Comparison of ENCODE assay signal across 13 mouse cellular contexts in the genomic region with DNA sequence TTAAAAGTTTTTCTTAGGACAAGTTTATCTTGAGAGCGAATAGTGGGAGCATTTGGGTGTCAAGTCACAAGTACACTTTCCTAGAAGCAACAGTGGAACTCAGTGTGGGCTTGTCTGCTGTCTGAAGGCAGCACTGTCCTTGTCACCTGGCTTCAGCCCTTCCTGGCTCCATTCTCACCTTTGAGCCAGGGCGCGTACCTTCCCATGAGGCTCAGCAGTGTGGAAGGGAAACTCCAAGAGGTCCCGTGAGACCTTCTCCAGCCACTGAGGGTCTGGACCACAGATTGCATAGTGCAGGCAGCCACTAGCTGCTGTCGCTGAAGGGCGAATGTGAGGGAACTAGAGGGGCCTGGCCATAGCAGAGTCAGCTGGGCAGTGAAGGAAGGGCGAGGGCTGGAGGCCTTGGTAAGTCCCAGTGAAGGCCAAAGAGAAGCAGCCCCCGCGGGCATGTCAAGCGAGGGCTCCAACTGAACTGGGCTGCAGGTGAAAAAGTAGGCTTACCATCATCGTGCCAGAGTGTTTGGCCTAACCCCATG. TPM values are rescaled to one million over a fixed set of nuclear protein-coding genes. Genes with fewer than 3 reads are reported as not detected.
DNase-seq lines count a peak whose midpoint lies in the region; ATAC-seq and TF ChIP-seq lines count a peak whose summit lies in the region.
"Had no signal": no experiment of that assay in that cellular context is flagged by ENCODE, and none has a peak within 500 bp of the region (broad histone marks: within the 10 kb centered on the region; RNA-seq: fewer than 3 reads in every experiment).

No protein-coding gene starts in this region.

- no peaks in the 10 kb centered on the region for H3K27me3 ChIP-seq in kidney, postnatal 0 days (ENCODE audit: insufficient read depth, low read length)

- no peak overlapping the region for H3K4me2 ChIP-seq in kidney, postnatal 0 days (ENCODE audit: low read length)
- H3K4me2 ChIP-seq: midbrain, embryonic 12.5 days had no signal

- ATAC-seq in kidney, postnatal 0 days (replicated peaks; ENCODE audit: low FRiP score, low read depth), result peak; percentile 38; the same call in 1 of the 2 replicates
- ATAC-seq: hindbrain, postnatal 0 days had no signal

- 67% methylated on average over 11 of the region's 11 CpGs for WGBS in kidney, postnatal 0 days

- peak overlapping the region; percentile 50 for H3K27ac ChIP-seq in kidney, postnatal 0 days
- H3K27ac ChIP-seq: heart, adult 2 months; hindbrain, postnatal 0 days; liver, embryonic 14.5 days; midbrain, embryonic 12.5 days had no signal

- H3K4me1 ChIP-seq in kidney, postnatal 0 days (replicated peaks; ENCODE audit: insufficient read depth, low read length), result 0 out of 2 replicates have a peak, but pooled peaks cover under 1% of the 10 kb centered on the region

- no peak overlapping the region for H3K9ac ChIP-seq in kidney, postnatal 0 days (ENCODE audit: low read depth, low read length)
- H3K9ac ChIP-seq: liver, embryonic 14.5 days; midbrain, embryonic 12.5 days had no signal

- no peaks in the 10 kb centered on the region for H3K36me3 ChIP-seq in kidney, postnatal 0 days (ENCODE audit: insufficient read depth, low read length)
- H3K36me3 ChIP-seq: midbrain, embryonic 12.5 days had no signal

- DNase-seq in heart, adult 11 months, result peak; percentile 79
- no peak for DNase-seq in heart, adult 18-20 months
- DNase-seq in retina, embryonic 14.5 days (ENCODE audit: low spot score), result peak; percentile 53
- no peak for DNase-seq in retina, postnatal 1 day
- DNase-seq in kidney, postnatal 0 days (ENCODE audit: low spot score), result no peak
- no peak for DNase-seq in left cerebral cortex, postnatal 10 days (ENCODE audit: extremely low spot score in 1 of 2, low spot score in 2 of 2)
- DNase-seq in layer of hippocampus, adult 11-12 months (ENCODE audit: low spot score), result no peak
- DNase-seq: heart, adult 2 months; heart, postnatal 10 days; lung, postnatal 14 days had no signal

- H3K4me3 ChIP-seq in kidney, postnatal 0 days (replicated peaks; ENCODE audit: low read depth, low read length), result no peak overlapping the region
- H3K4me3 ChIP-seq: heart, adult 2 months; midbrain, embryonic 12.5 days had no signal

- TF ChIP-seq CTCF in kidney, postnatal 0 days (IDR thresholded peaks at IDR 0.05; ENCODE audit: low read depth), result no peak

- intact Hi-C loops in left cerebral cortex, postnatal 10 days (cut with DNase I), result no loop called here

- no peaks in the 10 kb centered on the region for H3K9me3 ChIP-seq in kidney, postnatal 0 days (replicated peaks; ENCODE audit: low read length)
- H3K9me3 ChIP-seq: midbrain, embryonic 12.5 days had no signal

RNA-seq across cellular contexts. Expression of a gene that starts 7.5 kb away (rescaled TPM):
- 1 to 10 TPM; 1.8 TPM for total RNA-seq in heart, adult 18-20 months (2021)
- polyA plus RNA-seq in kidney, postnatal 0 days (2015; fragmentation: Nextera tagmentation; extraction: Ambion mirVana), result 12.1 and 12.3 TPM in 2 replicates
- total RNA-seq in left cerebral cortex, postnatal 10 days (2021), result 1 to 10 TPM; 1.4 to 2.3 TPM

Comparison
In these comparisons a context has a peak if more than half of its experiments do, and no peak if none do; other contexts are left out.
1. DNase-seq: peak in heart, adult 11 months (single experiment) and retina, embryonic 14.5 days (single experiment); none in heart, adult 18-20 months (0 of 2), retina, postnatal 1 day (single experiment), kidney, postnatal 0 days (single experiment), left cerebral cortex, postnatal 10 days (0 of 2) and layer of hippocampus, adult 11-12 months (single experiment).